Mouse (Mus musculus) hindbrain, embryonic 13.5 days (tissue): Measurements from ENCODE around the gene Nrxn1. TPM values are rescaled to one million over a fixed set of nuclear protein-coding genes. Genes with fewer than 3 reads are reported as not detected.

ENCODE experiments used
- ATAC-seq: fragments of 200-750 bp; cut with Nextera tagmentation; 2 replicates; pipeline ENCODE4 v1.8.0; 2017; ENCODE audit warnings: moderate TSS enrichment; ENCODE audit not compliant: low FRiP score
- H3K27ac ChIP-seq: fragments of 300-500 bp; sonication (generic); 2 replicates; pipeline ENCODE4 v1.5.1; 2015; ENCODE audit warnings: inconsistent platforms, mild to moderate bottlenecking, moderate library complexity
- H3K27me3 ChIP-seq: fragments of 300-500 bp; sonication (generic); 2 replicates; pipeline ENCODE4 v1.6.1; 2015; ENCODE audit warnings: mild to moderate bottlenecking, inconsistent platforms
- H3K36me3 ChIP-seq: fragments of 300-500 bp; sonication (generic); 2 replicates; pipeline ENCODE4 v1.6.1; 2015; ENCODE audit warnings: mild to moderate bottlenecking, inconsistent platforms
- H3K4me1 ChIP-seq: fragments of 300-500 bp; sonication (generic); replicated peaks from 2 replicates; pipeline ENCODE4 v1.6.1; 2015; ENCODE audit warnings: inconsistent platforms
- H3K4me2 ChIP-seq: fragments of 300-500 bp; sonication (generic); 2 replicates; pipeline ENCODE4 v1.6.1; 2015; ENCODE audit warnings: inconsistent platforms, mild to moderate bottlenecking, moderate library complexity
- H3K4me3 ChIP-seq: fragments of 300-500 bp; sonication (generic); 2 replicates; pipeline ENCODE4 v1.5.1; 2015; ENCODE audit warnings: mild to moderate bottlenecking, inconsistent platforms
- H3K9ac ChIP-seq: fragments of 300-500 bp; sonication (generic); 2 replicates; pipeline ENCODE4 v1.6.1; 2015; ENCODE audit warnings: mild to moderate bottlenecking, inconsistent platforms
- H3K9me3 ChIP-seq: fragments of 300-500 bp; sonication (generic); 2 replicates; pipeline ENCODE4 v1.6.1; 2016; ENCODE audit warnings: inconsistent platforms
- WGBS: fragments of 180-500 bp; shearing (Covaris S2); methylation state at CpG from one replicate; pipeline ENCODE4 v1.1.7; 2015; 5-methylcytosine and 5-hydroxymethylcytosine counted together
- polyA plus RNA-seq: library from polyadenylated mRNA; unstranded; fragments of >200 nt; fragmentation: Nextera tagmentation; extraction: Ambion mirVana; gene quantifications from 2 replicates; pipeline ENCODE4 v1.2.1, GENCODE M21; 2015

Nrxn1 gene
- polyA plus RNA-seq, 1 experiment from 2014 or later, result 143 TPM

GRCm38 (mm10) chr17:90684172-90684571 is 408.7 kb downstream of the Nrxn1 start:
- ATAC-seq, result no peak
- Histone ChIP-seq H3K36me3 (no peaks in the 10 kb centered on the region), H3K4me2 (no peak overlapping the region), H3K9me3 (no peaks in the 10 kb centered on the region), H3K4me1 (no peaks in the 10 kb centered on the region), H3K9ac (no peak overlapping the region), H3K4me3 (no peak overlapping the region), H3K27me3 (no peaks in the 10 kb centered on the region), H3K27ac (no peak overlapping the region)

- WGBS, result 84% methylated on average over 1 of the region's 1 CpGs
- Histone ChIP-seq H3K4me1 (no peaks in the 10 kb centered on the region), H3K4me2 (no peak overlapping the region), H3K36me3 (no peaks in the 10 kb centered on the region), H3K27me3 (no peaks in the 10 kb centered on the region), H3K9me3 (no peaks in the 10 kb centered on the region), H3K9ac (no peak overlapping the region), H3K27ac (no peak overlapping the region), H3K4me3 (no peak overlapping the region)
- ATAC-seq, result no peak
Measured at GRCm38 (mm10) chr17:90681019-90681418, 411.9 kb downstream of the Nrxn1 start.

DNA sequence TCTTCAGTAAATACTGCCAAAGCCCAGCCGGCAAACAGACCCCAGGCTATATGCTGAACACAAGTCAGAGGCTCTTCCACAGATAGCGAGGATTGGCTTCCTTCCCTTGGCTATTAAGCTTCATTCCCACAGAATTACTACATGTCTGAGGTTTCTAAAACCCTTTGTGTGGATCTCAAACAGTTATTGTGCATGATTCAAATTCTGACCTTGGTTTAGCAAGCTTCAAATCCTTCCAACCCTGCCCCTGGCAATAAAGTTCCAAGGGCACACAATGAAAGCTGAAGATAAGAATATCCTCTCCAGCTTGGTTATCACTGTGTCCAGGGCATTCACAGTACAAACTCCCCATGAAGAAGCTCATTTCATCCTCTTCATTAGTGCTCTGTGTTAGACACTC is 416.2 kb downstream of the Nrxn1 start:
- no peak for ATAC-seq
- no peak overlapping the region for H3K4me2 ChIP-seq
- no peak overlapping the region for H3K4me3 ChIP-seq
- H3K36me3 ChIP-seq, result no peaks in the 10 kb centered on the region
- no peaks in the 10 kb centered on the region for H3K4me1 ChIP-seq
- no peaks in the 10 kb centered on the region for H3K9me3 ChIP-seq
- H3K27ac ChIP-seq, result no peak overlapping the region
- WGBS, result 78% methylated on average over 2 of the region's 2 CpGs
- H3K9ac ChIP-seq, result no peak overlapping the region
- no peaks in the 10 kb centered on the region for H3K27me3 ChIP-seq

GRCm38 (mm10) chr17:90662318-90662717 is 430.6 kb downstream of the Nrxn1 start:
- Histone ChIP-seq H3K36me3 (no peaks in the 10 kb centered on the region), H3K27me3 (no peaks in the 10 kb centered on the region), H3K27ac (no peak overlapping the region), H3K9ac (no peak overlapping the region), H3K4me3 (no peak overlapping the region), H3K9me3 (no peaks in the 10 kb centered on the region), H3K4me2 (no peak overlapping the region), H3K4me1 (no peaks in the 10 kb centered on the region)
- 89% methylated on average over 2 of the region's 2 CpGs for WGBS
- no peak for ATAC-seq

DNA sequence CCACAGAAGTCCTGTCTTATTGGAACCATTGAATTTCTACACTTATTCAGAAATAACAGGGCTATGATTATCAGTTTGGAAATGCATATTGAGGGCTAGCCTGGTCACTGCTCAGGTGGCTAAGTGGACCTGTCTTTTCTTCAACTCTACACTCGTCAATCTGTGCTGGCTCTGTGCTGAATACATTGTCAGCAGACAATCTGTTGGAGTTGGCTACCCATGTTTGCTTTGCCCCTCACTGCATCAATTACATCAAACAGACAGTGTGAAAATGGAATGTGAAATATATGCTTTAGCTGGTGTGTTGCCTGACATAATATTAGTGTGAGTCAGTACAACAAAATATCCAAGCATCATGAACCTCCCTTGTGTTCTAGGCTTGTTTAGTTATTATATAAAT is 438.4 kb downstream of the Nrxn1 start:
- no peak for ATAC-seq
- WGBS, result 74% methylated on average over 1 of the region's 1 CpGs

DNA sequence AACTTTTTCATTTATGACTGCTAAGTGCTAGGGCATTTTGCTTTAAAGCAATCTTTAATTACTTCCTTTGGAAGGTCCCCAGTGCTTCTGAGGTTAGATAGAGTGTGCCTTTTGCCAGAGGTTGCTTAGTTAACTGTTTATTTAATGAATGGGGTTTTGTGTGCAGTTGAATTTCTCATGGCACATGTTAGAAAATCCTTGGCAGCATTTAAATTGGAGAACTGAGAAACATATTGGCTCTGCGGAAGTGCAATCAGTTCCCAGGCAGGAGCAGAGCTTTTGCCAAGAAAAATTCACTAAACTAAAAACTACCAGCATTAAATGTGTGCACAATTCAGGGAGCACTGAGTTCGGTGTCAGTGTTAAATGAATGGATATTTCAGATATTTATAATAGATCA is 439.5 kb downstream of the Nrxn1 start:
- Histone ChIP-seq H3K4me3 (no peak overlapping the region), H3K9me3 (no peaks in the 10 kb centered on the region), H3K9ac (no peak overlapping the region), H3K4me1 (no peaks in the 10 kb centered on the region), H3K27me3 (no peaks in the 10 kb centered on the region), H3K27ac (no peak overlapping the region), H3K4me2 (no peak overlapping the region), H3K36me3 (no peaks in the 10 kb centered on the region)
- 76% methylated on average over 2 of the region's 2 CpGs for WGBS
- no peak for ATAC-seq

More for the DNA sequence above, 438.4 kb downstream of the Nrxn1 start:
- H3K27ac ChIP-seq, result no peak overlapping the region
- H3K4me2 ChIP-seq, result no peak overlapping the region
- no peaks in the 10 kb centered on the region for H3K4me1 ChIP-seq
- no peak overlapping the region for H3K9ac ChIP-seq
- H3K36me3 ChIP-seq, result no peaks in the 10 kb centered on the region
- H3K27me3 ChIP-seq, result no peaks in the 10 kb centered on the region
- H3K4me3 ChIP-seq, result no peak overlapping the region
- H3K9me3 ChIP-seq, result no peaks in the 10 kb centered on the region

DNA sequence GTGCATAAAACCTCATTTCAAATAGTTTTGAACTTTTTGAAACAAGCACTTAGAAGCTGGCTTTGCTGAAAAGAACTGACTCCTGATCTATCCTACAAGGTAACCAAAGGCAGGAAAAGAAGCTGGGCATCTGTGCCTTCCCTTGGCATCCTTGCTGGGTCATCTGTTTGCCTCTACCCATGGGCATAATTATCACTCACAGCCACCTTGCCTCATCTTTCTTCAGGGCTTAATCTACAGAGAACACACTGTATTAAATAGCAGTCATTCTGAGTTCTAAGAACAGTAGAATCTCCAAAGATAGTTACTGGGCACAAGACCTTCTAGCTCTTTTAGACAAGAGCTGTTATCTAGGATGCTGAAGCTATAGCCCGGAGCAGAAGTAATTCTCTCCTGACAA is 442.6 kb downstream of the Nrxn1 start:
- H3K27ac ChIP-seq, result no peak overlapping the region
- H3K4me3 ChIP-seq, result no peak overlapping the region
- no peaks in the 10 kb centered on the region for H3K36me3 ChIP-seq
- no peak overlapping the region for H3K9ac ChIP-seq
- H3K27me3 ChIP-seq, result no peaks in the 10 kb centered on the region
- H3K4me1 ChIP-seq, result no peaks in the 10 kb centered on the region
- ATAC-seq, result no peak
- no peak overlapping the region for H3K4me2 ChIP-seq
- WGBS, result 70% methylated on average over 1 of the region's 1 CpGs
- no peaks in the 10 kb centered on the region for H3K9me3 ChIP-seq

DNA sequence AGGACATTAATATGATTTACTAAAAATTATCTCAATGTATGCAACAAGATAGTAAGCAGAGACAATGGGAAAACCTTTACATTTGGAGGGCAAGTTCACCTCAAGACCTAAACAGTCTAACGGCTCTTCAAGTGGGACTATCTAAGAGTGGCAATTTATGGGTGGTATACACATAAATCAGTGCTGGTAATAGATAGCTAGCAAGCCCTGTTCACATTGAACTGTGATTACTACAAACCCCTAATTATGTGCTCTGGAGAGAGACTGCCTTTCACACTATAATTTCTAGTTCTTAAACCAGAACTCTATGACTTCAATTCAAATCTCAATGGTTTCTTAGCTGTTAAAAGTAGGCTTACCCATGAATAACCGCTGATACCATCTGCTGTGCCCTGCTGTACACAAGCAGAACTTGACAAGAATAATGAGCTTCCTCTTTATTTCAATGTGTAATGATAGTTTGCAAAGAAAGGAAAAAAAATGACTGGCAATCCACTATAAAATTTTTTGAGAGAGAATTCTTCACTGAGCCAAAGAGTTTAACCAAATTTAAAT is 453.8 kb downstream of the Nrxn1 start:
- no peak for ATAC-seq
- WGBS, result 69% methylated on average over 2 of the region's 2 CpGs
- no peaks in the 10 kb centered on the region for H3K9me3 ChIP-seq

GRCm38 (mm10) chr17:90638183-90638727 is 454.6 kb downstream of the Nrxn1 start:
- ATAC-seq, result no peak

More for the DNA sequence above, 453.8 kb downstream of the Nrxn1 start:
- H3K4me3 ChIP-seq, result no peak overlapping the region
- H3K9ac ChIP-seq, result no peak overlapping the region
- no peaks in the 10 kb centered on the region for H3K4me1 ChIP-seq
- H3K4me2 ChIP-seq, result no peak overlapping the region
- H3K27me3 ChIP-seq, result no peaks in the 10 kb centered on the region
- H3K36me3 ChIP-seq, result no peaks in the 10 kb centered on the region
- H3K27ac ChIP-seq, result no peak overlapping the region

DNA sequence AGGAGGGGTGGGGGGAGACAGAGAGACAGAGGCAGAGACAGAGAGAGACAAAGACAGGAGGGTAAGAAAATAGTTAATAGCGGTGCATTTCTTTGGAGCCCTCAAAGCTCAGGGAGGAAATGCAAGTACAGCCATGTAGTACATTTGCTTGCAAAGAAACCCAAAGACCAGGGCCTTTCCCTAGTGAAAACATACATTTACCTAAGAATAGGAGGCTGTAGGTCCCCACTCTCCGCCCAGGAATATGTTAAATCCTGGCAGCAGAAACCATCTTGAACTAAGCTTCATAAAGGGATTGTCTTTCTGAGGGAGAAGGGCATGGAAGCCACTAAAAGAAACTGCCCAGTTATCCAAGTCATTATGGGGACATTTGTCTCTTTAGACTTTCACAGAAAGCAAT is 461.5 kb downstream of the Nrxn1 start:
- Histone ChIP-seq H3K4me2 (no peak overlapping the region), H3K27me3 (no peaks in the 10 kb centered on the region), H3K9ac (no peak overlapping the region), H3K27ac (peak overlapping the region; percentile 19; the same call in 1 of the 2 replicates), H3K4me3 (no peak overlapping the region), H3K9me3 (no peaks in the 10 kb centered on the region), H3K4me1 (peaks cover 10% of the 10 kb centered on the region), H3K36me3 (no peaks in the 10 kb centered on the region)
- ATAC-seq, result no peak
- WGBS, result 34% methylated on average over 2 of the region's 2 CpGs

More at GRCm38 (mm10) chr17:90638183-90638727, 454.6 kb downstream of the Nrxn1 start:
- Histone ChIP-seq H3K27me3 (no peaks in the 10 kb centered on the region), H3K36me3 (no peaks in the 10 kb centered on the region), H3K4me3 (no peak overlapping the region), H3K9ac (no peak overlapping the region), H3K4me2 (no peak overlapping the region), H3K9me3 (no peaks in the 10 kb centered on the region), H3K4me1 (no peaks in the 10 kb centered on the region), H3K27ac (no peak overlapping the region)
- 84% methylated on average over 4 of the region's 4 CpGs for WGBS

DNA sequence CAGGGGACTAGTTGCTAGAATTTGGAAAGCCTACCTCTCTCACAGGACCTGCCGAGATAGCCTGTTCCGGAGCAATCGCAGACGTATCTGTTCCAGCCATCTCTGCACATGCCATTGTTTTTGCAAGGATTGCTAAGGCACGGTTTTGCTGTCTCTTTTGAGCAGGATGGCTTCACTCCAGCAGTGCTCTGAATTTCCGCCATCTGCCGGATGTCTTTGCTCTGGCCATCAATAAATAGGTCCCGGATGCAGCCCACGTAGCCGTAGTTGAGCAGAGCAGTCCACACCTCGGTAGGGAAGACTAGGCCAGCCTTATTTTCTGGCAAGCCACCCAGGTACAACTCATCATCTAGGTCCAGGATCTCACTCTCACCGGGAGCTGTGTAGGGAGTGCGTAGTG is 463.0 kb downstream of the Nrxn1 start:
- peak overlapping the region; percentile 58 for H3K27ac ChIP-seq

DNA sequence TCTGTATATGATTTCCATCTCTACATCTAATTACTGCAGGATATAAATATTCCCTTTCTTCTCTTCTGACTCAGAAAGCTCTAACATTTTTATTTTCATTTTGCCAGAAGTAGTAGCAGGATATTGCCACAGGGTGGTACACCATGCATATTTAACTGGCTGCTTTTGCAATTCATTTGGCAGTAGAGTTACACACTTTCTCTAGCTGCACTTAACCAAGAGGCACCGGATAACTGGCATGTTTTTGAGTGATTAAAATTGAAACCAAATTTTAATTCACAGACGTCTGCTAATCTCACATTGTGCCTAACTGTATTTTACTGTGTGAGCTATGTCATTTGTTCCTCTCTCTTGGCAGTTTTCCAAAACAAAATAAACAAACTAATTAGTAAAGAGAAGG is 464.4 kb downstream of the Nrxn1 start:
- no peak overlapping the region for H3K9ac ChIP-seq
- H3K4me1 ChIP-seq, result peaks cover 10% of the 10 kb centered on the region
- no peak overlapping the region for H3K4me2 ChIP-seq
- no peaks in the 10 kb centered on the region for H3K9me3 ChIP-seq
- H3K36me3 ChIP-seq, result no peaks in the 10 kb centered on the region
- WGBS, result 20% methylated on average over 2 of the region's 2 CpGs
- no peak overlapping the region for H3K27ac ChIP-seq
- no peaks in the 10 kb centered on the region for H3K27me3 ChIP-seq
- peak; percentile 69 for ATAC-seq
- H3K4me3 ChIP-seq, result no peak overlapping the region

More for the DNA sequence above, 463.0 kb downstream of the Nrxn1 start:
- ATAC-seq, result no peak
- no peak overlapping the region for H3K9ac ChIP-seq
- H3K9me3 ChIP-seq, result no peaks in the 10 kb centered on the region
- H3K4me2 ChIP-seq, result no peak overlapping the region
- WGBS, result 68% methylated on average over 13 of the region's 13 CpGs
- no peaks in the 10 kb centered on the region for H3K36me3 ChIP-seq
- H3K4me3 ChIP-seq, result no peak overlapping the region
- peaks cover 10% of the 10 kb centered on the region for H3K4me1 ChIP-seq
- H3K27me3 ChIP-seq, result no peaks in the 10 kb centered on the region

- 70% methylated on average over 3 of the region's 3 CpGs for WGBS
- H3K4me1 ChIP-seq, result peaks cover 10% of the 10 kb centered on the region
Measured at GRCm38 (mm10) chr17:90628004-90628403, 464.9 kb downstream of the Nrxn1 start.

More at GRCm38 (mm10) chr17:90628004-90628403, 464.9 kb downstream of the Nrxn1 start:
- Histone ChIP-seq H3K4me2 (no peak overlapping the region), H3K9me3 (no peaks in the 10 kb centered on the region), H3K27ac (no peak overlapping the region), H3K27me3 (no peaks in the 10 kb centered on the region), H3K9ac (no peak overlapping the region), H3K4me3 (no peak overlapping the region), H3K36me3 (no peaks in the 10 kb centered on the region)
- no peak for ATAC-seq
